Mouse (Mus musculus): ENCODE data around the gene Cln6. TPM values are rescaled to one million over a fixed set of nuclear protein-coding genes. Genes with fewer than 3 reads are reported as not detected.
"Not testable (repeated sequence)": the region's sequence is repeated elsewhere in the genome, so short reads cannot be mapped to it uniquely, and the experiment has no call there.

Gene Cln6
- total RNA-seq, 2 experiments from 2014 or later, result 18.2 to 24.4 TPM

DNA sequence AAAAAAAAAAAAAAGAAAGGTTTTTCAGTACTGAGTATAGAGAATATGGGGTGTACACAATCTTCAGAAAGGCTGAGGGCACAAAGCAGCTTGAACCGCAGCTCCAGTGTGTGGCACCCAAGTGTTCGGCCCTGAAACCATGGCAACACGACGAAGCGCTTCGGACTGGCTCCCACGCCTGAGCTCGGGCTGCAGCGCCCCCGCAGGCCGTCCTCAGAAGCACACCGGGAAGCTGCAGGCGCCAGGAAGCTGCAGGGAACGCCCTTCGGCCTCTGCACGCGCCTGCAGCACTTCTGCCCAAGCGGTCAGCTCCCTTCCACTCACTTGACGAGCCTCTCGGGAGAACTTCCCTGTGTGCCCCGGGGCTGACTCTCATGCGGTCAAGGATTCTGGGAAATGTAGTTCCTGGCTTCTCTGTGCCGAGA is 9.9 kb upstream of the Cln6 start:
- DNase-seq, result peak; percentile 98

DNA sequence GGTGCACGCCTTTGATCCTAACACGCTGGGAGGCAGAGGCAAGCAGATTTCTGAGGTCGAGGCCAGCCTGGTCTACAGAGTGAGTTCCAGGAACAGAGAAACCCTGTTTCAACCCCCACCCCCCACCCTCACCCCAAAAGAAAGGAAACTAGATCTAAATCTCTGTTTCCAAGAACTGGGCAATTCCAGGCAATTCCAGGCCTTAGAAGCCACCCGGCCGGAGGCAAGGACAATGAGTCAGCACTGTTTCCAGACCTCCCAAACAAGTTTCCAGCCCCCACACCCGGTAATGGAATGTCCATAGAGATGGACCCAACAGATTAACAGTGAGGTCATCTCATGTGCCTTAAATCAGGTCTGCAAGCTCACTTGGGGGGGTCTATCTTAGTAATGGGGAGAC is 8.7 kb upstream of the Cln6 start:
- no peak for DNase-seq

DNA sequence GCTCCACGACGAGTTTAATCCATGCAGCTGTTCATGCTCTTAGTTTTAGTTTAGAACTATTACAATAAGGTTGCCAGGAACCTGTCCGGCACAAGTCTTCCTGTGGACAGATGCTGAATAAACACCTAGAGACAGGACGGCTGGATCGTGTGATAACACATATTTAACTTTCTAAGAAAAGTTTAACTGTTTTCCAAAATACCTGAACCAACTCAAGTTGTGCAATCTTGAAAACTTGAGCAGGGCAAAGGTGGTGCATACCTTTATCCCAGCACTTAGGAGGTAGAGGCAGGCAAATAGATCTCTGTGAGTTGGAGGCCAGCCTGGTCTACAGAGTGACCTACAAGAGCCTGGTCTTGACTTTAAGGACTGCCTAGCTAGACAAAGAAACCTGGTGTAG is 3.7 kb upstream of the Cln6 start:
- DNase-seq, result no peak

DNA sequence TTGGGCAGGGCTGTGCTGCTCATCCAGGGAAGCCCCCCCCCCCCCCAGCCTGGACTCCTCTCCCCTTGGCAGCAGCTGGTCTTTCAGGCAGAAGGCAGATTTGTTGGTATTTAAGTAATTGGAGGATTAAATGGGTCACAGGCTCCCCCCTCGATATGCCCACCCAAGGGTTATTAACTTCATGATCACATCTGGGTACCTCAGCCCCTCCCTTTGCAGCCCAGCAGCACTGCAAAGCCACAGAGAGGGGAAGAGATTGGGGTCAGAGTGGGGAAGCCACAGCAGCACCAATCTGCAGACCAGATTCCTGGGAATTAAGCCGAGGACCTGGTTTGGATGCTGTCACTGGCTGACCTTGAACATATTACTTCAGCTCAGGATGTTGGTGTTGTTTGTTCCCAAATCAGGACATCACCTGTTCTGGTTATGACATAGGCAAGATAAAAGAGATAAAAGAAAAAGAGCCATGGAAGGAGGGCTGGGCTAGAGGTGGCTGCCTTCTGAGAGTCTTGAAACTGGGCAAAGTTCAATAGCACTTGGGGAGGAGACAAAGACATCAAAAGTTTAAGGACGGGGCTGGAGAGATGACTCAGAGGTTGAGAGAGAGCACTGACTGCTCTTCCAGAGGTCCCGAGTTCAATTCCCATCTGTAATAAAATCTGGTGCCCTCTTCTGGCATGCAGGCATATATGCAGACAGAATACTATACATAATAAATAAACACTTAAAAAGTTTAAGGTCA is 2.7 kb upstream of the Cln6 start:
- no peak for DNase-seq

DNA sequence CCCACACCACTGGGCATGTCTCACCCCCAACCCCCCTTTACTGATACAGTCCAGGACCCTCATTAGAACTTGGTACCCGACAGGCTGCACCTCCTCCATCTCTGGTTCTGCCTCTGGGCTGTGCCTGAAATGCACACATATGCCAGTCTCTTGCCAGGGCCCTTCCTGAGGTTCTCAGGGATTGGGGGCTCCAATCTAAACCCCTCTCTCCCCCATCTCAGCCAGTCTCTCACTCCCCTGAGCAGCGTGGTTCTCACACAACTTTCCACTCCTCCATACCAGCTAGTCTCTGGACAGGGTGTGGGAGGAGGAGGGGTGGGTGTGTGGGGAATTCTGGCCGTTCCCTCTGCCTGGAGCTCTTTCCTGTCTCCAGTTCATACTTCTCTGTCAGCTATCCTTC is 974 bp upstream of the Cln6 start:
- no peak for DNase-seq

DNA sequence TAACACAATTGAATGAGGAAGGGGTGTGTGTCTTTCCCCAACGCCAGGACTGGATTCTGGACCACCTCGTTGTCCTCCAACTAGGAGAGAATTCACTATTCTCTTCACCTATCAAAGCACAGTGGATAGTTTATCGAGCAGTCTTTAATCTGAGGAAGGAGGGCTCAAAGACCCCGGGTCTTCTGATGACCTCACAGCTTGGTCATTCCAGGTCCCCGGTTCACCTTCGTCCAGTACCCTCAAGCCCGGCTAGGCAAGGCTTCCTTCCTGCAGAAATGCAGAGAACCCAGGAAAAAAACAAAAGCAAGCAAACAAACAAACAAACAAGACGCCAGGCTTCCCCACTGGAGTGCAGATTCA is 459 bp upstream of the Cln6 start:
- no peak for DNase-seq

DNA sequence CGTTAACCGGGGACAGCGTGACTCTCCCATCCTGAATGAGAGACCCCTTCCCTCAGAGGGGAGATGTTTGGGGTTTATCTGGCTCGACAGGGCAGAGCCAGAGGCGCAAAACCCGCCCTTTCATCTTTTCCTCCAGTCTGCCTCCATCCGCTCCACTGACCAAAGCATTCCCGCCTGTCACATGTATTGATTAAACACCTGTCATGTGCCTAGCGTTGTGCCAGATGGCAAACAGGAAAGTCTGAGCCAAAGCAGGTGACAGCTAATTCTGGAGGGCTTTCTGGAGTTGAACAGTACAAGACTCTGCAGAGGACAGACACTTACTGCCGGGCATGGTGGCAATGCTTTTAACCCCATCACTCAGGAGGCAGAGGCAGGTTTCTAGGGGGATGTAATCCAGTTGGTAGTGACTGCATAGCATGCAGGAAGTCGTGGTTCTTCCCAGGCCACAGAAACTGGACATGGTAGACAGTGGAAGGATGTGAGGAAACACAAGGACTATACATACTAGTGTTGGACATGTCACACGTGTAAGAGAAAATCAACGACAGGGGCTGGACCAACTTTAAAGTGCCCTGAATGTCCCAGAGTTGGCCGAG is 686 bp downstream of the Cln6 start:
- DNase-seq, result peak; percentile 40

DNA sequence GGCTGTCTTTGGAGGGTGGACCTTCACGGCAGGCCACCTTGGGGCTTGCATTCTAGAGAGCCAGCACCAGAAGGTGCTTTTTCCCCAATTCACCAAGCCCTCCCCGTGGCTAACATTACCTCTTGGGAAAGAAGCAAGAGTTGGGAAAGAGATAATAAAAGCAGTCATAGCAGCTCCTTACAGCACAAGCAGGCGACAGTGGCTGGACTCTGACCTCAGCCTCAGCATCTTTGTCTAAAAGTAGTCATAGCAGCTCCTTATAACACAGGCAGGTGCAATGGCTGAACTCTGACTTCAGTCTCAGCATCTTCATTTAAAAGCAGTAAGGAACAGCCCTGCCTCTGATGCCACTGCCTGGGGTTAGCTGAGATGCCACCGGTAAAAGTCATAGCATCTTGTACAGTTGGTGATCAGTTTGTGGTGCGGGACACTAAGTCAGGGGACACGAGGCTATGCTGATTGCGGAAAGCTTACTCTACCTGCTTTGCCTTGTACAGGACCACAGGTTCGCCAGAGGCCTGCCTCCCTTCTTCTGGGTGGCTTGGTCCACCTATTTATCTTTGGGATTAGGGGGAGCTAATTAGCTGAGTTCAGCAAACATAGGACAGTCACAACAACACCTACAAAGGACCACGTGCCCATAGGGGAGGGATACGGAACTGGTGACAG is 4.9 kb downstream of the Cln6 start:
- DNase-seq, result no peak

DNA sequence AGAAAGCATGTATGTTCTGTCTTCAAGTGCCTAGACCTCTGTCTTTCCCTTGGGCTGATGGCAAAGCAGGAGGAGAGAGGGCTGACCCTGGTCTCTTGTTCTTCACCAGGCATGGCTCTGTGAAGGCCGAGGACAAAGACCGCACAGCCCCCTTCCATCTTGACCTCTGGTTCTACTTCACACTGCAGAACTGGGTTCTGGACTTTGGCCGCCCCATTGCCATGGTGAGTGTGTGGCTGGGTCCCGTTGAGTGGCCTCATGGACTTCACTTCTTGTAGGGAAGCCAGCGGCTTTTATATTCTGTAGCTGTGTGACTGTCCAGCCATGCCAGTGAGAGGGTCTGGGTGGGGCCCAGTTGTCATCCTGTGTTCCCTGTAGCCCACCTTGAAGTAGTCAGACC is 5.9 kb downstream of the Cln6 start:
- DNase-seq, result no peak

DNA sequence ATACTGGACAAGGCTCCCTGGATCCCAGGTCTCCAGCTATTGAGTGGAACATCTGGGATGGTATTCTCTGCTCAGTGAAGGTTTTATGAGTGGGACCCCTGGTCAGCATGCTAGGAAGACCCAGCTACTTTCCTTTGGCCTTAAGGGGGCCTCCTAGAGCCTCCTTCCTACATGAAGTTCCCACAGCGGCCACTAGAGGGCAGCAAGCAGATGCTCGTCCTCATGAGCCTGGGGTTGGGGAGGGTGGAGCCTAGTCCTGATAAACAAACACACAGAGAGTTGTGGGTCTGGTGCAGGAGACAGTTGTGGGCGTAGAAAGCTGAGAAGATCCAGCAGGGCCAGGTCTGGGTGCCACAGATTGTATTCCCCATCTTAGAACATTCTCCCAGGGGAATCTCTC is 9.1 kb downstream of the Cln6 start:
- peak; percentile 92 for DNase-seq

DNA sequence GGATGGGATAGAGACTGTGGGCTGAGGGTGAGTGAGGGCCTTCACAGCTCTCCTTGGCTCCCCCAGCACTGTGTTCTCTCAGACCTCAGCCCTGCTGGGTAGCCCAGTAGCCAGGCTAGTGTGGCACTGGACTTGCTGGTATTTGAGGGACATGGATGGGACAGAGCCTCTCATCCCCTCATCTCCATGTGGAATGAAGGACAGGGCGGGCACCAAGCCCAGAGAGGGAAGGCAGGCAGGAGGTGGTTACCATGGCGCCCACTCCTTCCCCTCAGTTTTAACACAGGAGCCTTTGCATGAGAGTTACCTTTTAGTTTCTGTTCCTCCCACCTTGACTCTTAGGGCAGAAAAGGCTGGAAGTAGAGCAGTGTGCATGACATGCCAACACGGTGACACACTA is 10.1 kb downstream of the Cln6 start:
- DNase-seq, result peak; percentile 25

DNA sequence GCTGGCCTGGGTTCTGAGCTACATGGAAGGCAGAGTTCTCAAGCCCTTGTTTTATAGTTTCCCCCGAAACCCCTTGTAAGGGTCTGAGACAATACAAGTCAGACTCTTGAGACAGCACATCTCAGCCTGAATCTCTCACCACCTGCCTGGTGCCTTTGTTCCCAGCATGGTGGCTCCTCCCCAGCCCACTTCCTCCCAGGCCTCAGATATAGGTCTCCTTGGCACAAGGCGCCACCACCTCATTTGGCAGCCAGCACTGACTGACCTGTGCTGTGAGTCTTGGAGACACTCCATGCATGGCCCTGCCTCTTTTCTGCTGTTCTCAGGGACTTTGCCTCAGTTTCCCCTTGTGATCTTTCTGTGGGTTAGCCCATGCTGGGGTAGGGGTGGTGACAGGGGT is 13.0 kb downstream of the Cln6 start:
- DNase-seq, result no peak

DNA sequence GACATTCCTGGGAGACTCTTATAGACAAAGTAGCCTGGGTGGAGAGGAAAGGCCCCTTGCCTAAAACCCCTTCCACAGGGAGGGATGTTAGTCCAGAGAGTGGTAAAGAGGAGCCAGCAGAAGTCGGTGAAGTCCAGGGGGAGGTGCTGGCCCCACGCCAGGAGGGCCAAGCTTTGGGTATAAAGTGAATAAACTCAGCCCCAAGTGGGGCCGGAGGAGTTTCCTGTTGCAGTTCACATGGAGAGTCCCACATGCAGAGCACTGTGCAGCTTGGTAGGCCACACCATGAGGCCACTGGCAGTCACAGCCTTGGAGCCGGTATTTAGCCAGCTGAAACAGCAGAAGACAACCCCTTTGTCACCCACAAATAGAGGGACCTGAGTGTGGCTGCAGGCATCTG is 15.9 kb downstream of the Cln6 start:
- no peak for DNase-seq

DNA sequence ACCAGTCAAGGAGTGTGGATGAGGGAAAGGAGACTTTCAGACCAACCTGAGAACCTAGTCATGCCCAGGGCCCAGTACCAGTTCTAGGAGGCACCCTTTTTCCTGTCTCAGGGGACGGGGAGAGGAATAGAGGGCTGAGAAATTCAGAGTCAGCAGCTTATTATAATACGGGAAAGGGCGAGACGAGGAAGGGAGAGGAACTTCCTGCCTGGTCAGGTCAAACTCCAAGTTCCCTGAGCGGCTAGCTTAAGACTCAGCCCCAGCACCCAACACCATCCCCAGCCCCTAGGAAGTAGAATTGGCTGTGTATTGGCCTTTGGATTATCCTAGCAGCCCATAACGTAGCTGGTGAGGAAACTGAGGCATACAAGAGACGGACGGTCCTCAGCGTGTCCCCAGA is 18.6 kb downstream of the Cln6 start:
- DNase-seq, result no peak

DNA sequence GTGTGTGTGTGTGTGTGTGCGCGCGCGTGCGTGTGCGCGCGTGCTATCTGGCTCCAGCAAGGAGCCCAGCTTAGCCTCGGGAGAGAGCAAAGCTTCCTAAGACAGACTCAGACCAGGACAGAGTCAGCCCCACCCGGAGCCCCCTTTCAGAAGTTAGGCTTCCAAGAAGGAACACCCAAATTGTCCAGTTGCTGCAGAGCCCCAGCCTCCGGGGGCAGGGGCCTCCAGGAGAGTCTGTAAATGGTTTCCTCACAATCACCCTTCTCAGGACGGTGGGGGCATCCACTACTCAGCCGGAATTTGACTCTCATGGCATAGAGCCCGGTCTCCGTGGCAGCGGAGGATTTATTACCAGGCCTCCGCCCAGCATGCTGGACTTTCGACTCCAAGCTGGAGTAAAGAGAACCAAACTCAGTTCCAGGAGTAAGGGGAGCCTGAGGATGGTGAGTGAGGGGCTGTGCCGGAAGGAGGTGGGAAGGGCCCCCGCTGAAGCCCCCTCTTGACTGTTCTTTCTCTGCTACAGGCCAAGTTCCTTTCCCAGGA is 19.2 kb downstream of the Cln6 start, which contains the start of gene Calml4:
TSS of gene Calml4 (plus strand) at position 362 of the 543 bp plus-strand sequence.
- DNase-seq, result peak; percentile 89

DNA sequence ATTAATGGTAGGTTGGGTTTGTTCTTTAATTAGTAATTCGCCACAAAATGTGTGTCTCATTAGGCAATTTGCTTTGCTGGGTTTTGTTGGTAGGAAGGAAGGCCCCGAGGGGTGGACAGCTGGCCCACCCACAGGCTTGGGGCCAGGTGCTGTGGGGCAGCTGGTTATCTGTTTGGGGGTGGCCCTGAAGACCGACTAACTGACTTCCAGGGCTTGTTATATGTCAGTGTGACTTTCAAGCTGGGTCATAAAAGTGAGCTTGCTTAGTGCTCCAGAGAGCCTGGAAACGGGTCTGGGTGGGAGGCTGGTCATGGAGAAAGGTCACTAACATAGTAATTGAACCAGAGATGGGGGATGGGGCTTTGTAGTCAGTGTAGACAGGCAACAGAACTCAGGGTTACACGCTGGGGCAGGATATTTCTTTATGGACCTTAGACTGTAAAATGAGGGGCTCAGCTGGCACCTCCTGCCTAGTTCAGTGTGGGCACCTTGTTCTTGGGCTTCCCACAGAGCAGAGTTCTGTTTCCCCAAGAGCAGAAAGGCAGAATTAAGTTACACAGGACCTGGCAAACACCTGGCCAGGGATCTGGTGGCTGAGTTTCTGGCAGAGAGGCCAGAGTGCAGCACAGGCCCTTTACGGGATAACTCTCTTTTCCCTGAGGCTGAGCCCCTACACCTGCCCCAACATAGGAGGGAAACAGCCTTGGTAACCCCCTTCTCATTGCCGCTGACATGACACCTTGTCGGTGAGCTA is 19.9 kb downstream of the Cln6 start:
- DNase-seq, result no peak

DNA sequence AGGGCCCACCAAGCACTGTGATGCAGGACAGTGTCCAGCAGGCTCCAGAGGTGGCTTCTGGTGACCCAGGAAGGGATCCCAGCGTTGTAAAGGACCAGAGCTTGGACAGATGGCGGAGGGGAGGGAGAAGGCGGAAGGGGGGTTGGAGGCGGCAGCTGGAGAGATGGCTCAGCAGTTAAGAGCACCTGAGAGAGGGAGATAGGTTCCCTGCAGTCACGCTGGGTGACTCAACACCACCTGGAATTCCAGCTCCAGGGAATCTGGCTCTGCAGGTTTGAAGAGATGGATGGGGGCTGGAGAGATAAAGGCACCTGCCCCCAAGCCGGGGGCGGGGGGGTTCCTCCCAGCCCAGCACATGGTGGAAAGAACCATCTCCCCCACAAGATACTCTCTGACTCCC is 21.5 kb downstream of the Cln6 start:
- DNase-seq, result not testable (repeated sequence)

DNA sequence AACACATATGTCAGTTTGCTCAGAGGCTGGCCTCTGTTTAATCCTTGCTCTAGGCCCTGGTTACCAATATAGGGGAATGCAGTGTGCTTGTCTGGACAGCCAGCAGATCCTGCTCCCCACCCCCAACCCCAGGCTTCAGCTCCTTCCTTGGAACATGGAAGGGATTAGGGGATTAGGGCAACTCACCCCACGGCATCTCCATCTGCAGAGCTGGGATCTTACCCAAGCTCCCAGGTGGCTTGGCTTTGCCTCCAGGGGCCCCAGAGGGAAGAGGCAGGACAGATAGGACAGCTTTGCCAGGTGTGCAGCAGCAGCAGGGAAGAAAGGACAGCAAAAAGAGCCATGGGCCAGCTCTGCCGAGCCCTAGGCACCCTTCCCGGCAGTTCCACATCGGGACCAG is 22.3 kb downstream of the Cln6 start:
- DNase-seq, result no peak

DNA sequence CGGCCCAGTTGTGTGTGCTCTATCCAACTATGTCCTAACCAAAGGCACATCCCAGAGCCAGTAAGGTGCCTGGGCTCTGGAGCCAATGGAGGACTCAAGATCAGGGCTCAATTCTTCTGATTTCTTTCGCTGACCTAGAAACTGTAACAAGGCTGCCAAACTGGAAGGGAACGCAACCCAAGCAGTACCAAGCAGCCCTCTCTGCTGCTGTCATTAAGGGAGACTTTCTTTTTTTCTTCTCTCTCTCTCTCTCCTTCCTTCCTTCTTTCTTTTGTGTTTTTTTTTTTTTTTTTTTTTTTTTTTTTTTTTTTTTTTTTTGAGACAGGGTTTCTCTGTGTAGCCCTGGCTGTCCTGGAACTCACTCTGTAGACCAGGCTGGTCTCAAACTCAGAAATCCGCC is 30.7 kb downstream of the Cln6 start:
- DNase-seq, result not testable (repeated sequence)

DNA sequence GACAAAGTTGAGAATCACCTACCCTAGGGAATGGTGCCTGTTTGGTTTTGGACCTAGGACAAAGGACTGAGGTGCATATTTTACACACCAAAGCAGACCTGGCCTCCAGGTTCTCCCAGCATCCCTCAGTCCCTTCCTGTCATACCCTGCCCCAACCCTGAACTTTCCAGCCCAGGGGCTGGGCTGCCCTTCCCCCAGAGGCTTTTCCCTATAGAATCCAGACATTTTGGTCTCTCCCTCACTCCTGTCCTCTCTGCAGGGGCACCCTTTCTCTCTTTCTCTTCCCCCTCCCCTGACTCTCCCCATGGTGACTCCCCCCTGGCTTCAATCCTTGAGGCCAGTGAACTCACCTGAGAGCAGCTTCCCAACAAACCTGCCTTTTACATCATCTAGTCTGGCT is 32.1 kb downstream of the Cln6 start:
- no peak for DNase-seq

DNA sequence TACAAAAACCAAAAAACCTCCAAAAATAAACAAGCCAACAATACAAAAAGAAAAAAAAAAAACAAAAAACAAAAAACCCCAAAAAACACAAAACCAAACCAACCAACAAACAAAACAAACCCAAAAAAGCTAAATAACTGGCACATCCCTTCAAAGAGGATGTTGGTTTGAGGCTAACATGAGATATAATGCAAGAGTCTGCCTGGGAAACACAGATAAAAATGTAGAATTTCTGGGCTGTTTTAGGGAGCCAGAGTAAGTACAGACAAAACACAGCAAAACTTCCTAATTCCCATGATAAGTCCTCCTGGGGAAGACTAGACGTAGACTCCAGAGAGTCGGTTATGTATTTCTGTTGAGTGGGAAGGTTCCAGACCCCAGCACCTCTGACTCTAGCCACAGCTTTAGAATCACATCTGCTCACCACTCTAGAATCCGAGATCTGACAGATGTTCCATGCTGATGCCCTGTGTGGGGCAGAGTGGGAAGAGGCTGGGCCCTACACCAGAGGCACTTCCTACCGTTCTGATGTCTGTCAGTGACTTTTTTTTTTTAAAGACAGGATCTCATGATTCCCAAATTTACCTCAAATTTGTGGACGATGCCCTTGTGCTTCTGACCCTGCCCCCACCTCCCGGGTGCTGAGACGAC is 38.5 kb downstream of the Cln6 start:
- DNase-seq, result no peak

DNA sequence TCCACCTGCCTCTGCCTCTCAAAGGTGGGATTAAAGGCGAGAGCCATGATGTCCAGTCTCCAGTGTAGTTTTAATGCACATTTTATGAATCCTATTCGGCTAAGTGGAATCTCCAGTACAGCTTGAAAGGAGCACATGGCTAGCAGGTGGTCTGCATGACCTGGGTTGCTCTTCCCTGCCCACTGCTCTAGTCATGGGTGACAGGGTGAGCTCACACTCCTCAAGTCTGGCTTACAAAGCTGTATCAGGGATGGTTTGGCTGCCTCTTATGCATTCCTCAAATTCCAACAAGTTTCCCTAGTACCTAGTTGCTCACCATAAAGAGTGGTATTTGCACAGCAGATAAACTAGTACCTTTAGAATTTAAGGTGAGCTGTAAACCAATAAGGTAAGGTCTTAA is 39.2 kb downstream of the Cln6 start:
- no peak for DNase-seq
